Mouse (Mus musculus) liver, postnatal 0 days (tissue): ENCODE results near the gene Snx5. TPM values are rescaled to one million over a fixed set of nuclear protein-coding genes. Genes with fewer than 3 reads are reported as not detected.
A peak's percentile ranks its signal among the peaks of the same experiment; 100 is the strongest.

ENCODE experiments used
- ATAC-seq: fragments of 200-750 bp; cut with Nextera tagmentation; 2 replicates; pipeline ENCODE4 v1.8.0; 2017; ENCODE audit warnings: mild to moderate bottlenecking, moderate library complexity
- DNase-seq: peaks from one replicate; pipeline ENCODE4 v3.0.0-alpha.2; 2016
- H3K27ac ChIP-seq: fragments of 300-500 bp; sonication (generic); 2 replicates; pipeline ENCODE4 v1.5.1; 2014; ENCODE audit warnings: antibody characterized with exemption, moderate library complexity, mild to moderate bottlenecking, low read depth
- H3K27me3 ChIP-seq: fragments of 300-500 bp; sonication (generic); 2 replicates; pipeline ENCODE4 v1.6.1; 2014; ENCODE audit warnings: low read length, control low read depth, mixed read lengths; ENCODE audit not compliant: insufficient read depth
- H3K36me3 ChIP-seq: fragments of 300-500 bp; sonication (generic); replicated peaks from 2 replicates; pipeline ENCODE4 v1.6.1; 2014; ENCODE audit warnings: mild to moderate bottlenecking, control low read depth, low read length, moderate library complexity, mixed read lengths; ENCODE audit not compliant: insufficient read depth
- H3K4me1 ChIP-seq: fragments of 300-500 bp; sonication (generic); 2 replicates; pipeline ENCODE4 v1.6.1; 2014; ENCODE audit warnings: antibody characterized with exemption, mild to moderate bottlenecking, control low read depth; ENCODE audit not compliant: insufficient read depth
- H3K4me2 ChIP-seq: fragments of 300-500 bp; sonication (generic); 2 replicates; pipeline ENCODE4 v1.6.1; 2014; ENCODE audit warnings: low read depth, mild to moderate bottlenecking, low read length, moderate library complexity, mixed read lengths
- H3K4me3 ChIP-seq: fragments of 300-500 bp; sonication (generic); 2 replicates; pipeline ENCODE4 v1.5.1; 2014; ENCODE audit warnings: low read depth, low read length
- H3K9ac ChIP-seq: fragments of 300-500 bp; sonication (generic); replicated peaks from 2 replicates; pipeline ENCODE4 v1.6.1; 2014; ENCODE audit warnings: mild to moderate bottlenecking, moderate library complexity
- H3K9me3 ChIP-seq: fragments of 300-500 bp; sonication (generic); 2 replicates; pipeline ENCODE4 v1.6.1; 2016; ENCODE audit warnings: mild to moderate bottlenecking, control low read depth, low read length, mixed read lengths
- CTCF ChIP-seq: sonication (generic); IDR thresholded peaks from 2 replicates; pipeline ENCODE4 v1.5.1; 2016; ENCODE audit warnings: antibody characterized with exemption, low read depth
- EP300 ChIP-seq: IDR thresholded peaks from 2 replicates; pipeline ENCODE4 v1.6.1; 2016; ENCODE audit warnings: antibody characterized with exemption, low read depth, mild to moderate bottlenecking
- WGBS: fragments of 180-500 bp; shearing (Covaris S2); extraction: QIAGEN DNeasy Blood & Tissue Kit; methylation state at CpG from one replicate; pipeline ENCODE4 v1.1.7; 2014; ENCODE audit not compliant: insufficient replicate concordance; 5-methylcytosine and 5-hydroxymethylcytosine counted together
- polyA plus RNA-seq: library from polyadenylated mRNA; unstranded; fragments of >200 nt; fragmentation: Nextera tagmentation; extraction: Ambion mirVana; gene quantifications from 2 replicates; pipeline ENCODE4 v1.2.1, GENCODE M21; 2015

Snx5 gene
- polyA plus RNA-seq, 1 experiment from 2014 or later = 47.9 TPM

DNA sequence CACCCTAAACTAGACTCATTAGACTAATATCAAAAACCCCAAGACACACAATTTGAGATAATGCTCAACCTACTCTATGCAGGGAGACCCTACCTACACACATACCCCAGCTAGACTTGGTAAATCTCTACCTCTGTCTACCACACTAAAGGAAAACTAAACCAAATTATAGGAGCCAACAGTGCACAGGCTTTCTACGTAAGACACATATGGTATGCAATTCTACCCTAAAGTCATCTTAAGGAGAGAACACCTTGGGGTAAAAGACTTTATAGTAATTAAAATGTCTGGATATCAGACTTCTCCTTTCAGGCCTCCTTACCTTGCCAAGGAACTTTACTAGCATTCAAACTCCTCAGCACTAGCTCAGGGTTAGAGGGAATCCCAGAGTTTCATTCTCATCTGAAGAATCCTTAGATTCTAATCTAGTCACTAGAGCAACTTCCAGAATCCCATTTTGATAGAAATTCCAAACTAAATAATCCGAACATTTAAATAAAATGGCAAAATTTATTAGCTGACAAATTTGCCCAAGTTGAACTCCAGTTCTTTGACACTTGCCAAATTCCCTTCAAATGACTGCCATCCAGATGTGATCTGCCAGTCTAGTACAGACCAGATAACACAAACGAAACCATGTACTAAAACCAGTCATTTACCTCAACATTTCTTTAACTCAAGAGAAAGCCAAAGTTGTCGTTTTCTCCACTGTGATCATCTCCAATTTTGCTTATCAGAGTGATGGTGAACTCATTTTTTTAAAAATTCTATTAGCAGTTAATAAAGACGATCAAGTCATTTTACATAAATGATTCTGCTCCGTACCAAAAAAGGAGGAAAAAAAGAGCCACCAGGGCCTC, 2.0 kb downstream of the Snx5 start:
- DNase-seq (no peak), ATAC-seq (no peak)
- H3K9ac ChIP-seq = peak overlapping the region; percentile 95
- H3K4me3 ChIP-seq = peak overlapping the region; percentile 89
- H3K27me3 ChIP-seq = no peaks in the 10 kb centered on the region
- H3K36me3 ChIP-seq = peaks cover 17% of the 10 kb centered on the region
- H3K27ac ChIP-seq = peak overlapping the region; percentile 98
- H3K4me1 ChIP-seq = peaks cover 47% of the 10 kb centered on the region
- TF ChIP-seq CTCF (no peak), EP300 (no peak)
- H3K4me2 ChIP-seq = peak overlapping the region; percentile 89
- WGBS = 4% methylated on average over 6 of the region's 6 CpGs
- no peaks in the 10 kb centered on the region for H3K9me3 ChIP-seq

DNA sequence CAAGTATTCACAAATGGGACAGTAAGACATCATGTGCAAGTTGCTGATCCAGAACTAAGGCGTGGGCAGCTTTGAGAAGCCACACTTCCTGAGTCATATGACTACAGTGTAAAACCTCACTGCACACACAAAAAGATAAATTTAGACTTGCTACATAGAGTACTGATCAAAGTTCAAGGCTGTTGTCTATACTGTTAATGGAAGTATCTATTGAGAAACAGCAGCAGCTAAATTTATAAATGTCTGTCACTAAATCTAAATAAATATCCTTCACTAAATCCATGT, 3.0 kb downstream of the Snx5 start:
- peaks cover 55% of the 10 kb centered on the region for H3K4me1 ChIP-seq
- H3K9me3 ChIP-seq = no peaks in the 10 kb centered on the region
- no peak for DNase-seq
- peak overlapping the region; percentile 89 for H3K4me3 ChIP-seq
- H3K9ac ChIP-seq = peak overlapping the region; percentile 95
- 0% methylated on average over 1 of the region's 1 CpGs for WGBS
- no peak for ATAC-seq
- peaks cover 18% of the 10 kb centered on the region for H3K36me3 ChIP-seq
- peak overlapping the region; percentile 98; the same call in 1 of the 2 replicates for H3K27ac ChIP-seq
- no peaks in the 10 kb centered on the region for H3K27me3 ChIP-seq
- TF ChIP-seq CTCF = no peak
- no peak for TF ChIP-seq EP300
- H3K4me2 ChIP-seq = peak overlapping the region; percentile 89

DNA sequence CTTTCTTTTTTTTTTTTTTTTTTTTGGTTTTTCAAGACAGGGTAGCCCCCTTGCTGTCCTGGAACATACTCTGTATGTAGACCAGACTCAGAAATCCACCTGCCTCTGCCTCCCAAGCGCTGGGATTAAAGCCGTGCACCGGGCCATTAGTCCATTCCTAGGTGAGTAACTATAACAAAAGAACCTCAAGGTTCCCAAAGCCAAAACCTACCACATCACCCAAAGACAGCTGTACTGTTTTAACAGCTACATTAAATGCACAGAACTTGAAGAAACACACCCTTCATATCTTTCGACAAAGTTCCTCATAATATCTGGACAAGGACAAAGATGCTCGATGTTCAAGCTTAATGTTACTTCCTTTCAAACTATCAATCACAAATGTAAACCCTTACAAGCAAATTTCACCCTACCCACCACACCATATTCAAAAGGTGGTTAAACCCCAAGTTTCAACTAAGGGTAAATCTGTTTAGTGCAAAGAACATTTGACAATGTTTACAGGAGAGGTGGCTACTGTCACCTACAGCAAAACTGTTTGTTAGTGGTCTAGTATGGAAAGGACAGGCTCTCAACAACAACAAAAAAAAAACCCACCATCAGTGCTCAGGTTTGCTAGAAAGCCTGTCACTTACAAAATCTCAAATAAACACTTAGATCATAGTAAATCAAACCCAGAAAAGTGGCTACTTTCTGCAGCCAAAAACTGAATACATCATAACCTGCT, 3.5 kb downstream of the Snx5 start:
- peaks cover 18% of the 10 kb centered on the region for H3K36me3 ChIP-seq

DNA sequence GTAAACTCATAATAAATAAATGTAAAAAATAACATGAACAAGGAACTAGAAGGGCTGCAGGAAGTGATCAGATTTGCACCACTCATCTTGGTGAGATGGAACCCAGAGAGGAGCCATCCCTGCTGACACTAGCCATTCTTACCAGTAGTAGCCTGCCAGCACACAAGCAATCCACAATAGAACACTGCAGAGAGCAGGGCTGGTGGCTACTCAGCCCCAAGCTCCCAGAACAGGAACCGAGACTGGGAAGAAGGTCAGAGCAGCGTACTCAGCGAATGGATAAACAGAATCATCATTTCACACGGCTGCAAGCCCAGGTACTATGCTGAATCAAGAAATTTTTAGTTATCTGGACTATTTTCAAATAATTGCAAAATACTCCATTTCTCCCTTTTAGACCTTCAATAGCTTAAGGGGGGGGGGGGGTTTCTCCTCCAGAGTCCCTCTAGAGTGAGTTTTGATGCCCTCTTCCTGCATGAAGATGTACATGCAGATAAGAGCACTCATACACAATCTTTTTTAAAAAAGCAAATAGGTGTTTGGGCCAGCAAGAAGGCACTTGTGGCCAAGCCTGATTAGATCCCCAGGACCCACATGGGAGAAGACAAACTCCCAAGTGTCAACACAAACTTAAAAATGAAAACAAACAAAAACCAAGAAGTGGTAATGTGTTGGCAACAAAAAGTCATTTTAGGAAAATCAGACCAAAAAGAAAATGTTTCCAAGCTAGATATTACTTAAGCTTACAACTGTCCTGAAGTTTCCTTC, 4.6 kb downstream of the Snx5 start:
- DNase-seq (no peak), ATAC-seq (no peak)
- Histone ChIP-seq H3K4me2 (peak overlapping the region; percentile 50), H3K27ac (peak overlapping the region; percentile 36; the same call in 1 of the 2 replicates), H3K4me3 (peak overlapping the region; percentile 10; the same call in 1 of the 2 replicates), H3K9ac (no peak overlapping the region; the same call in 1 of the 2 replicates), H3K27me3 (no peaks in the 10 kb centered on the region), H3K36me3 (peaks cover 23% of the 10 kb centered on the region), H3K9me3 (no peaks in the 10 kb centered on the region), H3K4me1 (peaks cover 59% of the 10 kb centered on the region)
- TF ChIP-seq EP300 (no peak), CTCF (no peak)
- WGBS = 29% methylated on average over 4 of the region's 4 CpGs

More for the DNA sequence above, 3.5 kb downstream of the Snx5 start:
- Histone ChIP-seq H3K27ac (peak overlapping the region; percentile 58), H3K4me2 (peak overlapping the region; percentile 89), H3K9me3 (no peaks in the 10 kb centered on the region), H3K9ac (peak overlapping the region; percentile 95), H3K4me1 (peaks cover 58% of the 10 kb centered on the region), H3K4me3 (peak overlapping the region; percentile 89), H3K27me3 (no peaks in the 10 kb centered on the region)
- 26% methylated on average over 5 of the region's 5 CpGs for WGBS
- ATAC-seq (no peak), DNase-seq (no peak)
- TF ChIP-seq EP300 (no peak), CTCF (no peak)

DNA sequence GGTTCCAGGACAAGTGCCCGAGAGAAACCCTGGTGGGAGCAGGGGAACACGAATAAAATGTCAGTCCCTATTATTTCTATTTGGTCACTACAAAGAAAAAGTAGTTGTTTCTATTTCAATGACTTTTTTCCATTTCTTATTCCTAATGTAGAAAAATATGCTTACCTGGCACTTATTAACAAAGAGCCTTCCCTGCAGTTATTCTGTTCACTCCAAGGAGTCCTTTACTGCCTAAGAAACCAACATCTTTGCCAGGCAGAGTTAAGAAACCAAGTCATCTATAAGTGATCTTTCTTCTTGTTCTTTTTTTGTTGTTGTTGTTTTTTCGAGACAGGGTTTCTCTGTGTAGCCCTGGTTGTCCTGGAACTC, 5.6 kb downstream of the Snx5 start:
- no peak for DNase-seq
- peaks cover 30% of the 10 kb centered on the region for H3K36me3 ChIP-seq
- 77% methylated on average over 3 of the region's 3 CpGs for WGBS
- H3K4me2 ChIP-seq = peak overlapping the region; percentile 18; the same call in 1 of the 2 replicates
- no peak overlapping the region for H3K4me3 ChIP-seq
- H3K27me3 ChIP-seq = no peaks in the 10 kb centered on the region
- ATAC-seq = no peak
- peak overlapping the region; percentile 46 for H3K27ac ChIP-seq
- 0 out of 2 replicates have a peak overlapping the region, but pooled peaks have one; percentile 34 for H3K9ac ChIP-seq
- no peak for TF ChIP-seq EP300
- no peak for TF ChIP-seq CTCF
- H3K9me3 ChIP-seq = no peaks in the 10 kb centered on the region
- peaks cover 57% of the 10 kb centered on the region for H3K4me1 ChIP-seq
